Comparison of ENCODE assay signal across 8 mouse cellular contexts in the genomic region with DNA sequence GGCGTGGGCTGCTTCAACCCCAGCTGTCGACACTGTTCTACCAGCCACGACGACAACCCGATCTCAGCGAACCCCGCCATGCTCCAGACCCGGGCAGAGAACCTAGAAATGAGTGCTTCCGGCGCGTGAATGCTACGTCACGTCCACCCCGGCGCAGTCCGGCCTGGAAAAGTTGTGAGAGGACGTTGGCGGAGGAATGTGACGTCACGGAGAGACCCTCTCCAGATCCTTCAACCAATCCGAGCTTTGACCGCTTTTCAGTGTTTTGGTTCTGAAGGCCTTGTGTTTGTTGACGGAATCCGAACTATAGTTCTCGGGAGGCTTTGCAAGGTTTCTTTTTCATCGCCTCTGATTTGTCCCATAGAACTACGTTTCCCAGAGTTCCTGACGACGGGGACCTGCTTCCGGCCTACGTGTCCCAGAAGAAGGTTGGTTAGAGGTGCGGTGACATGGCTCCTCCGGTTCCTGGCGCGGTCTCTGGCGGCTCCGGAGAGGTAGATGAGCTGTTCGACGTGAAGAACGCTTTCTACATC. TPM values are rescaled to one million over a fixed set of nuclear protein-coding genes. Genes with fewer than 3 reads are reported as not detected.
DNase-seq lines count a peak whose midpoint lies in the region; ATAC-seq lines count a peak whose summit lies in the region.

A gene (minus strand): TSS at position 132 of the 533 bp plus-strand sequence.
A gene (plus strand): TSS at position 161 of the 533 bp plus-strand sequence.

- ATAC-seq in hindbrain, embryonic 16.5 days: peak; percentile 94

- H3K4me3 ChIP-seq in hindbrain, embryonic 16.5 days (ENCODE audit: low read length): peak within 1 kb of the TSS; percentile 92
- H3K4me3 ChIP-seq in macrophage (ENCODE audit: inconsistent target): peak within 1 kb of the TSS; percentile 99

- H3K9ac ChIP-seq in hindbrain, embryonic 16.5 days (ENCODE audit: low read depth, low read length): peak within 1 kb of the TSS; percentile 88

- peaks cover 61% of the 10 kb centered on the region for H3K79me2 ChIP-seq in macrophage (ENCODE audit: inconsistent target)

- no peaks in the 10 kb centered on the region for H3K27me3 ChIP-seq in hindbrain, embryonic 16.5 days (replicated peaks; ENCODE audit: control insufficient read depth, insufficient read depth, low read length)

- WGBS in hindbrain, embryonic 16.5 days: under 1% methylated on average over 40 of the region's 40 CpGs
- under 1% methylated on average over 40 of the region's 40 CpGs for WGBS in macrophage (ENCODE audit: missing documents)

- H3K36me3 ChIP-seq in hindbrain, embryonic 16.5 days (ENCODE audit: control insufficient read depth, insufficient read depth, low read length): peaks cover 21% of the 10 kb centered on the region
- peaks cover 37% of the 10 kb centered on the region; the same call in 1 of the 2 replicates for H3K36me3 ChIP-seq in macrophage (ENCODE audit: inconsistent target)

- H3K4me2 ChIP-seq in hindbrain, embryonic 16.5 days (ENCODE audit: low read length): peak within 1 kb of the TSS; percentile 97

- peaks cover 18% of the 10 kb centered on the region for H3K4me1 ChIP-seq in hindbrain, embryonic 16.5 days (ENCODE audit: control insufficient read depth, insufficient read depth, low read depth, low read length)

- H3K27ac ChIP-seq in hindbrain, embryonic 16.5 days (ENCODE audit: low read depth, low read length): peak within 1 kb of the TSS; percentile 63
- peak within 1 kb of the TSS; percentile 72 for H3K27ac ChIP-seq in macrophage

- peak; percentile 91 for DNase-seq in WW6 (ENCODE audit: low read depth, low spot score)
- DNase-seq in cerebellum, postnatal 4 days (ENCODE audit: low spot score in 2 of 2): peak; percentile 83 to 91
- DNase-seq in gastrocnemius, adult 18-20 months (ENCODE audit: low spot score): peak; percentile 93
- DNase-seq in left cerebral cortex, adult 18-20 months (ENCODE audit: low spot score in 2 of 2): peak; percentile 95 to 96
- peak; percentile 95 for DNase-seq in right cerebral cortex, adult 18-20 months
- DNase-seq in urinary bladder, postnatal 10 days (ENCODE audit: low spot score): peak; percentile 84

- no peaks in the 10 kb centered on the region for H3K9me3 ChIP-seq in hindbrain, embryonic 16.5 days (ENCODE audit: control insufficient read depth, low read length)

RNA-seq across cellular contexts. Expression of the first gene that starts in this region (rescaled TPM):
- 10 to 100 TPM; 27.4 to 28.6 TPM for total RNA-seq in gastrocnemius, adult 18-20 months (2021)
- 42.0 and 42.8 TPM in 2 replicates for polyA plus RNA-seq in hindbrain, embryonic 16.5 days (2015; fragmentation: Nextera tagmentation; extraction: Ambion mirVana)
- total RNA-seq in left cerebral cortex, adult 18-20 months (2021): 10 to 100 TPM; 42.0 to 49.1 TPM
- 10 to 100 TPM; 13.6 to 95.8 (median 44.0) TPM for total RNA-seq in macrophage (2018; cell fraction: chromatin; rRNA removed)
- total RNA-seq in macrophage (2018; cell fraction: cytosol; rRNA removed): 10 to 100 TPM in 25 of 26 experiments, 1 to 10 TPM in 1; 9.5 to 20.6 (median 15.6) TPM
- total RNA-seq in macrophage (2018; cell fraction: nucleus; rRNA removed): 10 to 100 TPM; 14.4 to 52.7 (median 27.0) TPM
- 17.5 to 26.0 TPM (median 20.5 TPM) in 3 replicates for polyA plus RNA-seq in macrophage (2018)

RNA-seq across cellular contexts. Expression of the second gene that starts in this region (rescaled TPM):
- 100 to 1,000 TPM; 133 to 135 TPM for total RNA-seq in gastrocnemius, adult 18-20 months (2021)
- 284 and 297 TPM in 2 replicates for polyA plus RNA-seq in hindbrain, embryonic 16.5 days (2015; fragmentation: Nextera tagmentation; extraction: Ambion mirVana)
- 100 to 1,000 TPM; 141 to 145 TPM for total RNA-seq in left cerebral cortex, adult 18-20 months (2021)
- 100 to 1,000 TPM in 2 of 26 experiments, 10 to 100 TPM in 24; 33.8 to 116 (median 70.3) TPM for total RNA-seq in macrophage (2018; cell fraction: chromatin; rRNA removed)
- 100 to 1,000 TPM in 5 of 26 experiments, 10 to 100 TPM in 21; 72.0 to 107 (median 93.6) TPM for total RNA-seq in macrophage (2018; cell fraction: cytosol; rRNA removed)
- total RNA-seq in macrophage (2018; cell fraction: nucleus; rRNA removed): 10 to 100 TPM; 43.8 to 84.2 (median 66.6) TPM
- polyA plus RNA-seq in macrophage (2018): 78.2 to 115 TPM (median 98.8 TPM) in 3 replicates

Comparison
In these comparisons a context has a peak if more than half of its experiments do, and no peak if none do; other contexts are left out.
1. Peak in every context shown above with its lines: DNase-seq, ATAC-seq, H3K4me3 ChIP-seq and H3K27ac ChIP-seq.